Comparison of ENCODE assay signal across 16 mouse cellular contexts in the genomic region with DNA sequence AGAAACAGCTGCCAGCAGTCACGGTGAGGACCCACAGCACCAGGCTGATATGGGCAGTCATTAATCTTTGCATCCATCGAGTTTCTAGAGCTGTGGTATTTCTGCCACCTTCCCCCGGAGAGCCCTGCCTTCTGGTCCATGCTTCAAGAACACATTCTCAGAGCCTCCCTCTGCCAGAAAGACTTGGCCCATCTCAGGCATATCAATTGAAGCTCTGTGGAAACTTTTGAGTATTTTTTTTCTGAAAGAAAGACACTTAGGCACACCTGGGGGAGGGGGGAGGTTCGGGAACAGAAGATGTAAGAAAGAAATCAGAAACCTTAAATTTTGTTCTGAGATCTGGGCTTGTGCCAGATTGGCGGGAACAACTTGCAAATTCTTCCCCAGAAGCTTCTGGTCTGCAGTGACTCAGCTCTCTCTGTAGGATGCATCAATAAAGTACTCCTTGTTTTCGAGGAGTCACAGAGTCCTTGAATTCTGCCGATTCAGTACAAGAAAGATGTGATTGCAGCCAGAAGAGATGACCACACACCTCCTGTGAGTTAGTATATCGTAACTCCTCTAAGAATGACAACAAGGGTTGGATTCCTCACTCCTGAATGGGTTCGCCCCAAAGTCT.
DNase-seq lines count a peak whose midpoint lies in the region; ATAC-seq and TF ChIP-seq lines count a peak whose summit lies in the region.
"Had no signal": no experiment of that assay in that cellular context is flagged by ENCODE, and none has a peak within 500 bp of the region (broad histone marks: within the 10 kb centered on the region; RNA-seq: fewer than 3 reads in every experiment).

No protein-coding gene starts in this region.

- no peaks in the 10 kb centered on the region for H3K79me2 ChIP-seq in CH12.LX (replicated peaks; ENCODE audit: control insufficient read depth, extremely low read depth, insufficient read depth, poor library complexity, severe bottlenecking)

- no peak for DNase-seq in frontal cortex, postnatal 25 days (ENCODE audit: low spot score in 2 of 2)
- DNase-seq in CH12.LX (ENCODE audit: extremely low read depth), result no peak
- DNase-seq in layer of hippocampus, postnatal 36 days, result peak; percentile 8 to 10
- DNase-seq in right cerebral cortex, postnatal 14 days, result peak; percentile 7
- DNase-seq in ovary, postnatal 36 days (ENCODE audit: low spot score), result no peak
- no peak for DNase-seq in kidney, postnatal 4 days
- DNase-seq in lung, postnatal 14 days, result no peak
- DNase-seq: cerebellum, adult 9-10 months; gastrocnemius, postnatal 10 days; kidney, postnatal 14 days; spleen, adult 18-20 months had no signal

- in situ Hi-C loops in CH12.LX (cut with MboI; ENCODE audit: low pct_ligation_motif_present, low pct_unique_long_range_greater_than_20kb, low sequenced_read_pairs), result no loop called here

- dilution Hi-C loops in CH12.LX (cut with MboI; ENCODE audit: extremely low pct_ligation_motif_present, extremely low pct_unique_long_range_greater_than_20kb, low sequenced_read_pairs), result no loop called here

- no peak for TF ChIP-seq CTCF in CH12.LX (conservative IDR thresholded peaks at IDR 0.05 in 1 of 2, IDR thresholded peaks at IDR 0.05 in 1 of 2; ENCODE audit: low read depth in 2 of 2, low read length in 2 of 2)

- 0 out of 4 replicates have a peak, but pooled peaks cover 0 to 2% of the 10 kb centered on the region in 2 experiments for H3K4me1 ChIP-seq in CH12.LX (ENCODE audit: control insufficient read depth in 1 of 2, insufficient read depth in 2 of 2)
- H3K4me1 ChIP-seq: forebrain, embryonic 10.5 days; heart, embryonic 10.5 days; midbrain, embryonic 10.5 days had no signal

- no peaks in the 10 kb centered on the region for H3K36me3 ChIP-seq in CH12.LX (replicated peaks in 1 of 2; ENCODE audit: control insufficient read depth in 1 of 2, insufficient read depth in 1 of 2, low read length in 1 of 2)
- H3K36me3 ChIP-seq: forebrain, embryonic 10.5 days; heart, embryonic 10.5 days; midbrain, embryonic 10.5 days had no signal

- H3K9ac ChIP-seq in CH12.LX (ENCODE audit: insufficient read depth, low read depth), result no peak overlapping the region

- peak overlapping the region; percentile 22; the same call in 1 of the 2 replicates for H3K4me2 ChIP-seq in CH12.LX (ENCODE audit: insufficient read depth, low read depth, poor library complexity, severe bottlenecking)

- no peaks in the 10 kb centered on the region for H3K9me3 ChIP-seq in CH12.LX (replicated peaks; ENCODE audit: low read length)
- H3K9me3 ChIP-seq: forebrain, embryonic 10.5 days; heart, embryonic 10.5 days; midbrain, embryonic 10.5 days had no signal

- no peak for TF ChIP-seq EP300 in CH12.LX (IDR thresholded peaks at IDR 0.05; ENCODE audit: low read length)

- ATAC-seq in frontal cortex, adult (ENCODE audit: low TSS enrichment), result peak; percentile 97

- no peak for TF ChIP-seq RAD21 in CH12.LX (IDR thresholded peaks at IDR 0.05; ENCODE audit: low read depth, low read length)

- no peak overlapping the region for H3K4me3 ChIP-seq in CH12.LX (replicated peaks in 1 of 3; ENCODE audit: low read depth in 2 of 3, low read length in 2 of 3, poor library complexity in 1 of 3)
- H3K4me3 ChIP-seq: forebrain, embryonic 10.5 days; heart, embryonic 10.5 days; midbrain, embryonic 10.5 days had no signal

- no peak for TF ChIP-seq POLR2A in CH12.LX (IDR thresholded peaks at IDR 0.05; ENCODE audit: low read depth, low read length)

- no peak overlapping the region for H3K27ac ChIP-seq in CH12.LX (ENCODE audit: insufficient read depth, low read depth)
- H3K27ac ChIP-seq: forebrain, embryonic 10.5 days; heart, embryonic 10.5 days; midbrain, embryonic 10.5 days; stomach, postnatal 0 days had no signal

- H3K27me3 ChIP-seq in CH12.LX (replicated peaks), result no peaks in the 10 kb centered on the region

TF ChIP-seq in CH12.LX, 34 proteins besides CTCF, POLR2A, EP300 and RAD21:
- TF ChIP-seq GABPA (IDR thresholded peaks at IDR 0.05; ENCODE audit: insufficient replicate concordance, low read depth, low read length) (no peak), USF1 (IDR thresholded peaks at IDR 0.05; ENCODE audit: low read depth, low read length) (no peak), PAX5 (IDR thresholded peaks at IDR 0.05; ENCODE audit: low read length) (no peak), SMC3 (IDR thresholded peaks at IDR 0.05; ENCODE audit: low read depth, low read length) (no peak), IRF4 (IDR thresholded peaks at IDR 0.05; ENCODE audit: low read depth, low read length) (no peak), ZKSCAN1 (IDR thresholded peaks at IDR 0.05; ENCODE audit: borderline replicate concordance, low read depth, low read length) (no peak), UBTF (IDR thresholded peaks at IDR 0.05; ENCODE audit: low read depth, low read length) (no peak), ZMIZ1 (IDR thresholded peaks at IDR 0.05; ENCODE audit: low read depth, low read length) (no peak), TCF12 (IDR thresholded peaks at IDR 0.05; ENCODE audit: low read depth, low read length) (no peak), KAT2A (IDR thresholded peaks at IDR 0.05; ENCODE audit: insufficient replicate concordance, low read length) (no peak), CHD1 (IDR thresholded peaks at IDR 0.05; ENCODE audit: low read depth, low read length) (no peak), HCFC1 (IDR thresholded peaks at IDR 0.05; ENCODE audit: low read depth, low read length) (no peak), POLR2AphosphoS2 (IDR thresholded peaks at IDR 0.05; ENCODE audit: low read depth, low read length) (no peak), NRF1 (IDR thresholded peaks at IDR 0.05; ENCODE audit: low read depth, low read length) (no peak), JUN (IDR thresholded peaks at IDR 0.05; ENCODE audit: insufficient read depth, low read depth, low read length) (no peak), MEF2A (IDR thresholded peaks at IDR 0.05; ENCODE audit: borderline replicate concordance, low read depth, low read length) (no peak), ZNF384 (IDR thresholded peaks at IDR 0.05; ENCODE audit: low read depth, low read length) (no peak)
TF ChIP-seq in CH12.LX: peak in this region for 0.

Comparison
In these comparisons a context has a peak if more than half of its experiments do, and no peak if none do; other contexts are left out.
1. DNase-seq: peak in layer of hippocampus, postnatal 36 days (2 of 2) and right cerebral cortex, postnatal 14 days (single experiment); none in frontal cortex, postnatal 25 days (0 of 2), CH12.LX (single experiment), ovary, postnatal 36 days (single experiment), kidney, postnatal 4 days (0 of 2) and lung, postnatal 14 days (single experiment).